Mouse (Mus musculus) limb, embryonic 10.5 days (tissue): ENCODE measurements around the gene Nelfe. TPM values are rescaled to one million over a fixed set of nuclear protein-coding genes. Genes with fewer than 3 reads are reported as not detected.
"Not testable (repeated sequence)": the region's sequence is repeated elsewhere in the genome, so short reads cannot be mapped to it uniquely, and the experiment has no call there.

Experiments
- DNase-seq: peaks from one replicate; pipeline ENCODE4 v3.0.0-alpha.2; 2017; ENCODE audit warnings: low spot score
- H3K27ac ChIP-seq: fragments of 300-500 bp; sonication (generic); 2 replicates; pipeline ENCODE4 v1.5.1; 2016; ENCODE audit warnings: mild to moderate bottlenecking
- H3K27me3 ChIP-seq: fragments of 300-500 bp; sonication (generic); 2 replicates; pipeline ENCODE4 v1.6.1; 2016; ENCODE audit warnings: low read depth, mild to moderate bottlenecking; ENCODE audit not compliant: poor library complexity, severe bottlenecking
- H3K36me3 ChIP-seq: fragments of 300-500 bp; sonication (generic); 2 replicates; pipeline ENCODE4 v1.6.1; 2016; ENCODE audit warnings: mild to moderate bottlenecking, moderate library complexity
- H3K4me1 ChIP-seq: fragments of 300-500 bp; sonication (generic); 2 replicates; pipeline ENCODE4 v1.6.1; 2016
- H3K4me3 ChIP-seq: fragments of 300-500 bp; sonication (generic); 2 replicates; pipeline ENCODE4 v1.5.1; 2016; ENCODE audit warnings: mild to moderate bottlenecking, moderate library complexity
- H3K9me3 ChIP-seq: fragments of 300-500 bp; sonication (generic); replicated peaks from 2 replicates; pipeline ENCODE4 v1.6.1; 2016; ENCODE audit warnings: mild to moderate bottlenecking
- WGBS: fragments of 180-500 bp; shearing (Covaris S2); methylation state at CpG from one replicate; pipeline ENCODE4 v1.1.7; 2016; 5-methylcytosine and 5-hydroxymethylcytosine counted together
- polyA plus RNA-seq: library from polyadenylated mRNA; unstranded; fragments of >200 nt; fragmentation: Nextera tagmentation; extraction: Ambion mirVana; gene quantifications from 2 replicates; pipeline ENCODE4 v1.2.1, GENCODE M21; 2016

The Nelfe gene
- polyA plus RNA-seq, 1 experiment from 2014 or later, result 151 TPM

GRCm38 (mm10) chr17:34830776-34831175 is 19.4 kb upstream of the Nelfe start:
- peaks cover 76% of the 10 kb centered on the region for H3K36me3 ChIP-seq
- H3K27ac ChIP-seq, H3K27me3 ChIP-seq, H3K4me1 ChIP-seq, H3K9me3 ChIP-seq, H3K4me3 ChIP-seq, DNase-seq: not testable (repeated sequence)
- WGBS, result 89% methylated on average over 1 of the region's 1 CpGs

GRCm38 (mm10) chr17:34836155-34836855 is 13.9 kb upstream of the Nelfe start:
- peak overlapping the region; percentile 83 for H3K27ac ChIP-seq
- DNase-seq, result no peak

GRCm38 (mm10) chr17:34836856-34837221 is 13.4 kb upstream of the Nelfe start, which contains the start of the genes Stk19 and Dxo:
Stk19 (minus strand) TSS chr17:34836945.
Dxo (plus strand) TSS chr17:34837019.
- Histone ChIP-seq H3K27ac (peak within 1 kb of the TSS; percentile 83), H3K36me3 (peaks cover 58% of the 10 kb centered on the region), H3K9me3 (no peaks in the 10 kb centered on the region), H3K4me3 (peak within 1 kb of the TSS; percentile 86), H3K27me3 (no peaks in the 10 kb centered on the region), H3K4me1 (peaks cover 25% of the 10 kb centered on the region)
- WGBS, result under 1% methylated on average over 40 of the region's 40 CpGs
- DNase-seq, result peak; percentile 98

More at GRCm38 (mm10) chr17:34836155-34836855, 13.9 kb upstream of the Nelfe start:
- Histone ChIP-seq H3K4me3 (peak overlapping the region; percentile 86), H3K9me3 (no peaks in the 10 kb centered on the region), H3K36me3 (peaks cover 56% of the 10 kb centered on the region), H3K4me1 (peaks cover 25% of the 10 kb centered on the region), H3K27me3 (no peaks in the 10 kb centered on the region)
- 4% methylated on average over 48 of the region's 48 CpGs for WGBS

- no peak for DNase-seq
- Histone ChIP-seq H3K27ac (peak overlapping the region; percentile 83), H3K9me3 (no peaks in the 10 kb centered on the region), H3K4me1 (peaks cover 25% of the 10 kb centered on the region), H3K36me3 (peaks cover 58% of the 10 kb centered on the region), H3K4me3 (peak overlapping the region; percentile 86), H3K27me3 (no peaks in the 10 kb centered on the region)
- 36% methylated on average over 43 of the region's 43 CpGs for WGBS
Measured at GRCm38 (mm10) chr17:34837464-34838324, 12.5 kb upstream of the Nelfe start.

GRCm38 (mm10) chr17:34838785-34839184 is 11.4 kb upstream of the Nelfe start:
- Histone ChIP-seq H3K4me1 (peaks cover 25% of the 10 kb centered on the region), H3K27ac (no peak overlapping the region), H3K9me3 (no peaks in the 10 kb centered on the region), H3K36me3 (peaks cover 65% of the 10 kb centered on the region), H3K4me3 (0 out of 2 replicates have a peak overlapping the region, but pooled peaks have one; percentile 1), H3K27me3 (no peaks in the 10 kb centered on the region)
- WGBS, result 95% methylated on average over 7 of the region's 7 CpGs
- DNase-seq, result no peak

GRCm38 (mm10) chr17:34840736-34841307 is 9.4 kb upstream of the Nelfe start:
- 87% methylated on average over 6 of the region's 6 CpGs for WGBS
- Histone ChIP-seq H3K27me3 (no peaks in the 10 kb centered on the region), H3K27ac (no peak overlapping the region), H3K4me3 (no peak overlapping the region), H3K9me3 (no peaks in the 10 kb centered on the region), H3K4me1 (peaks cover 23% of the 10 kb centered on the region), H3K36me3 (peaks cover 81% of the 10 kb centered on the region)
- no peak for DNase-seq

- peaks cover 84% of the 10 kb centered on the region for H3K36me3 ChIP-seq
- H3K4me1 ChIP-seq, result peaks cover 6% of the 10 kb centered on the region
- WGBS, result 91% methylated on average over 13 of the region's 13 CpGs
- no peak overlapping the region for H3K27ac ChIP-seq
- H3K9me3 ChIP-seq, result no peaks in the 10 kb centered on the region
- DNase-seq, result no peak
- no peak overlapping the region for H3K4me3 ChIP-seq
- H3K27me3 ChIP-seq, result no peaks in the 10 kb centered on the region
Measured at GRCm38 (mm10) chr17:34844884-34845283, 5.3 kb upstream of the Nelfe start.

- no peak for DNase-seq
- H3K27me3 ChIP-seq, result no peaks in the 10 kb centered on the region
- peaks cover 23% of the 10 kb centered on the region for H3K4me1 ChIP-seq
- 87% methylated on average over 6 of the region's 6 CpGs for WGBS
- peaks cover 66% of the 10 kb centered on the region for H3K36me3 ChIP-seq
- no peak overlapping the region for H3K4me3 ChIP-seq
- H3K27ac ChIP-seq, result no peak overlapping the region
- no peaks in the 10 kb centered on the region for H3K9me3 ChIP-seq
Measured at GRCm38 (mm10) chr17:34847192-34847591, 3.0 kb upstream of the Nelfe start.

GRCm38 (mm10) chr17:34847615-34848014 is 2.6 kb upstream of the Nelfe start:
- Histone ChIP-seq H3K36me3 (peaks cover 66% of the 10 kb centered on the region), H3K4me1 (peaks cover 26% of the 10 kb centered on the region), H3K27me3 (no peaks in the 10 kb centered on the region), H3K9me3 (no peaks in the 10 kb centered on the region), H3K27ac (no peak overlapping the region), H3K4me3 (no peak overlapping the region)
- 90% methylated on average over 7 of the region's 7 CpGs for WGBS
- DNase-seq, result no peak

GRCm38 (mm10) chr17:34850517-34851125 is 430 bp downstream of the Nelfe start:
- Histone ChIP-seq H3K36me3 (peaks cover 66% of the 10 kb centered on the region), H3K4me1 (peaks cover 29% of the 10 kb centered on the region), H3K9me3 (no peaks in the 10 kb centered on the region), H3K27ac (peak overlapping the region; percentile 92), H3K27me3 (no peaks in the 10 kb centered on the region), H3K4me3 (peak overlapping the region; percentile 99)
- WGBS, result 2% methylated on average over 25 of the region's 25 CpGs
- no peak for DNase-seq

GRCm38 (mm10) chr17:34853511-34853910 is 3.3 kb downstream of the Nelfe start:
- Histone ChIP-seq H3K4me1 (peaks cover 29% of the 10 kb centered on the region), H3K9me3 (no peaks in the 10 kb centered on the region), H3K4me3 (no peak overlapping the region), H3K27me3 (no peaks in the 10 kb centered on the region), H3K36me3 (peaks cover 69% of the 10 kb centered on the region), H3K27ac (no peak overlapping the region)
- 75% methylated on average over 8 of the region's 8 CpGs for WGBS
- DNase-seq, result no peak

- Histone ChIP-seq H3K4me1 (peaks cover 24% of the 10 kb centered on the region), H3K4me3 (no peak overlapping the region), H3K9me3 (no peaks in the 10 kb centered on the region), H3K27me3 (no peaks in the 10 kb centered on the region), H3K36me3 (peaks cover 71% of the 10 kb centered on the region), H3K27ac (no peak overlapping the region)
- DNase-seq, result no peak
- 74% methylated on average over 3 of the region's 3 CpGs for WGBS
Measured at GRCm38 (mm10) chr17:34854761-34855160, 4.6 kb downstream of the Nelfe start.
